Mouse (Mus musculus) left cerebral cortex, adult 18-20 months (tissue): ENCODE measurements at regions not wholly inside any gene's neighbourhood (a gene's known extent, or its start where the extent isn't known, plus 50 kb on each side); places are given as distances from the start of the nearest gene placed in this dataset.

Experiments used
- DNase-seq, 2 experiments: peaks; one replicate each; pipeline ENCODE4 v3.0.0; 2021 to 2022; ENCODE audit warnings: low spot score in 2 of 2, mixed read lengths in 1 of 2

GRCm38 (mm10) chr3:118248768-118249167, 313.2 kb upstream of the Dpyd start:
- DNase-seq = no peak

GRCm38 (mm10) chr3:118275917-118276316, 286.0 kb upstream of the Dpyd start:
- no peak for DNase-seq

GRCm38 (mm10) chr3:118278274-118278673, 283.7 kb upstream of the Dpyd start:
- DNase-seq = peak; percentile 3 to 15

DNA sequence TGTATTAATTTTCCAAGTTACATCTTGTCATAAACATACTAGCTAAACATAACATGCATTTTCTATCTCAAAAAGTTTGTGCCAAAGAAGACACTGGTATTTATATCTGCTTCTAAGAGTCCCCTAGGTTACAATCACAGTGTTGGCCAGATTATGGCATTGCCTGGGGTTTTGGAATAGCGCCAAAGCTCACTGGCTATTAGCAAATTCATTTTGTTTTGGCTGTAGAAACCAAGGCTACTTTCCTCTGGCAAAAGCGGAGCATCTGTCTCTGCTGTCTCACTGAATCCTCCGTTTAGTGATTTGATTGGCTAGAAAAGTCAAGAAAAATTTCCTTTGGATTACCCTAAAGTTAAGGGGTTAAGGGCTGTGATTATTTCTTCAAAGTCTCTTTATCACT, 275.0 kb upstream of the Dpyd start:
- no peak for DNase-seq

- DNase-seq = no peak
Measured at GRCm38 (mm10) chr3:118325111-118325510, 236.8 kb upstream of the Dpyd start.

GRCm38 (mm10) chr3:118328237-118328636, 233.7 kb upstream of the Dpyd start:
- DNase-seq = no peak

- DNase-seq = no peak
Measured at GRCm38 (mm10) chr3:118329132-118329674, 232.7 kb upstream of the Dpyd start.

DNA sequence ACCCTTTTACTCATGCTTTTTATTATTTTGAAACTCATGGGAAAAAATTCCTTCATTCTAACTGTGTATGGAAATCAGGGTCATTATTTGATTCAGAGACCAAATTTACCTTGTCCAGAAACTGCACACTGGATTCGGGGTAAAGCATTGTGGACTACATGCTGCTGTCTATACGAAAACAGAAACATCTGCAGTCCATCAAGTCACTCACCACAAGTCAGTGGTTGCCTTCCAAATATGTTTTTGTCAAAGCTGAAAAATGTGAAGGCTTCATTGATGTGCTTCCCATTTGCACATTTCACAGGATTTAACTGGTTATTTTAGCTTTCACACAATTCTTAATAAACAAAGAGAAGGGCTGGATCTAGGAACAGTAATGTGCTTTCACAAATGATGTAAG, 230.4 kb upstream of the Dpyd start:
- no peak for DNase-seq

DNA sequence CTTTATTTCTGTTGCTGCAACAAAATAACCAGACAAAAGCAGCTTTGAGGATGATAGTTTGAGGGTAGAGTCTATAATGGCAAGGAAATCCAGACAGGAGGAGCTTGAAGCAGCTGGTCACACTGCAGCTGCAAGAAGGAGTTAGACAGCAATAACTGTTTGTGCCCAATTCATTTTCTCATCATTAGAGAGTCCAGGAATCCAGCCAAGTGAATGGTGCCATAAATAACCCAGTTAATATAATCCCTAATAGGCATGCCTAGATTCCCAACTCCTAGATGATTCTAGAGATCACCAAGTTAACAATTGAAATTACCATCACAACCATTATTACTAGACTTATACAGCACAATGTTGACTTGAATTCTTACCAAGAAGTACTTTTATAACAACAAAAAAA, 223.2 kb upstream of the Dpyd start:
- DNase-seq = no peak

DNA sequence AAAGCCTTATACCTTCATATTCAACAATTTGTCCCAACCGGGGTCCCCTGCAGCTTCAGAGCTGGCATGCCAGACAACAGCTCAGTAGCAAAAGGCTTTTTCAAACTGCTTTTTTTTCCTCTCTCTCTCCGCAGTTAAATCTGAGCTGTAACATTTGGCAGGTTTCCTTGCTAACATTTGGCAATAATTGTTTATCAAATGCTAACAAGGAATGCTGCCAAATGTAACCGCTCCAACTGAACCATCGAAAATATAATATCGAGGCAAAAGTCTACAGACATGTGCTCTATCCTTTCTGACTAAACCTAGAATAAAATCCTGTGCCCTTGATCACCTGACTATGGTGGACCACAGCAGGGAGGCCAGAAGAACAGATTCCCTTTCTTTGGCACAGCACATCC, 200.2 kb upstream of the Dpyd start:
- DNase-seq = no peak
